Mouse (Mus musculus) erythroblast, embryonic 14.5 days (primary cell): ENCODE data around the gene Ctnna3.

Experiments
- GATA1 ChIP-seq: IDR thresholded peaks from 2 replicates; pipeline ENCODE4 v1.6.1; 2012; ENCODE audit warnings: low read length, inconsistent platforms, mixed read lengths
- TAL1 ChIP-seq: IDR thresholded peaks from 3 replicates; pipeline ENCODE4 v1.6.1; 2012; ENCODE audit warnings: low read length, inconsistent platforms, mixed read lengths

GRCm38 (mm10) chr10:64643976-64644375 is 1214.1 kb downstream of the Ctnna3 start:
- TF ChIP-seq GATA1 (no peak), TAL1 (no peak)
